Mouse (Mus musculus): ENCODE measurements at regions not wholly inside any gene's neighbourhood (a gene's known extent, or its start where the extent isn't known, plus 50 kb on each side); places are given as distances from the start of the nearest gene placed in this dataset.

DNA sequence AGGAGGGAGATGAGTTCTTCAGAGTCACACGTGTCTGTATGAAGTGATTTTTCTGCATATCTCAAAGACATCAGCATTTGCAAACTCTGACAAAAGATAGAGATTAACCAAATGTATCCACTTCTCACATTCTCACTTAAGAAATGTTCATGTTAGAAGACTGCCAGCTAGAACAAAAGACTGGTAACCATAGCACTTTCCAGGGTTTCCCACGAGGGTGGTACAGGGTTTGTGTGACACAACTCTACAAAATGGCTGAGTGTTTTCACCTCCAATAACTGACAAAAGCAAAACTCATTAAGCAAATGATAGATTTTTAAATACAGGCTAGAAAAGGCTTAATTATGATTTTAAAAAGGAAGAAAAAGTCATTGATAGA lies 523.0 kb downstream of the Etv1 start:
- Histone ChIP-seq H3K27me3 (ENCODE audit: control insufficient read depth, insufficient read depth, low read length) (no peaks in the 10 kb centered on the region), H3K4me2 (ENCODE audit: low read depth, low read length, severe bottlenecking) (no peak overlapping the region), H3K27ac (ENCODE audit: low read depth, low read length) (no peak overlapping the region), H3K9ac (ENCODE audit: low read length) (no peak overlapping the region), H3K4me3 (ENCODE audit: low read depth, low read length) (no peak overlapping the region), H3K36me3 (ENCODE audit: control insufficient read depth, insufficient read depth, low read length) (no peaks in the 10 kb centered on the region), H3K4me1 (replicated peaks; ENCODE audit: control insufficient read depth, insufficient read depth, low read length) (no peaks in the 10 kb centered on the region; the same call in 1 of the 2 replicates), H3K9me3 (ENCODE audit: control insufficient read depth, low read length) (no peaks in the 10 kb centered on the region)
- 61% methylated on average over 2 of the region's 2 CpGs for WGBS
- DNase-seq (ENCODE audit: low spot score) (no peak), ATAC-seq (replicated peaks; ENCODE audit: low FRiP score) (no peak)

DNA sequence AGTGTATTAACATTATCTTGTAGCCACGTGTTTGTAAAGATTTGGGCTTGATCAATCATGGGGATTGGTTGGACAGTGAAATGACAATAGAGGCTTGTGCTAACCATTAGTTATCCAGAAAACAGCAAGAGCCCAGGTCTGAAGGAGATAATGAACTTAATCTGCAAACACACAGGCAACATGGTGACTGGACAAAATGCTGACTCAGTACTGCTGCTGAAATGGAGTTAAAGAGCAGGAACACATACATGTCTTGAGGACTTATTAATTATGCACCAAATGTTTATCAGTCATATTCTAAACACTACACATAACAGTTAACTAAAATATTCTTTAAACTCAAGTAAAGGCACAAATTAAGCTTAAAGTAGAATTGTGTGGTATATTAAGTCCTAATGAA lies 528.6 kb downstream of the Etv1 start:
- WGBS, result 76% methylated on average over 1 of the region's 1 CpGs
- no peaks in the 10 kb centered on the region for H3K9me3 ChIP-seq (ENCODE audit: control insufficient read depth, low read length)
- DNase-seq (ENCODE audit: low spot score) (no peak), ATAC-seq (replicated peaks; ENCODE audit: low FRiP score) (no peak)
- H3K4me1 ChIP-seq (replicated peaks; ENCODE audit: control insufficient read depth, insufficient read depth, low read length), result no peaks in the 10 kb centered on the region
- H3K27me3 ChIP-seq (ENCODE audit: control insufficient read depth, insufficient read depth, low read length), result no peaks in the 10 kb centered on the region
- no peaks in the 10 kb centered on the region for H3K36me3 ChIP-seq (ENCODE audit: control insufficient read depth, insufficient read depth, low read length)
- H3K4me3 ChIP-seq (ENCODE audit: low read depth, low read length), result no peak overlapping the region
- no peak overlapping the region for H3K27ac ChIP-seq (ENCODE audit: low read depth, low read length)
- no peak overlapping the region for H3K9ac ChIP-seq (ENCODE audit: low read length)
- no peak overlapping the region for H3K4me2 ChIP-seq (ENCODE audit: low read depth, low read length, severe bottlenecking)

DNA sequence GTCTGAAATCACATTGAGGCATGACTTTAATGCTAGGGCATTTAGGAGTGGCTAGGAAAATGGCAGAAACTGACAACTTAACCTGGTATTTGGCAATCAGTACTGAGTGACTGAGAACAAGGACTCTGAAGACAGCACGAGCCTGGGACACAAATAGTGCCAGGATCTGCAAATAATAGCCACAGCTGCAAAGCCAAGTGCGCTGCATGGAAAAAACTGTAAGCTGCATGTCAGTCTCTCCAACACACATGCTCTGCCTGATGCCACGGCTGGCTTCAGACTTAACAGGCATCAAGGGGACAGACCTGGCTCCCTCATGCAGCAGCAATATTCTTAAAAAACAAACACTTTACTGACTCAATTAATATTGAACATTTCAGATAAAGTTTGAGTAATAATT lies 530.7 kb downstream of the Etv1 start:
- Histone ChIP-seq H3K4me1 (replicated peaks; ENCODE audit: control insufficient read depth, insufficient read depth, low read length) (no peaks in the 10 kb centered on the region), H3K27ac (ENCODE audit: low read depth, low read length) (no peak overlapping the region), H3K4me2 (ENCODE audit: low read depth, low read length, severe bottlenecking) (no peak overlapping the region), H3K9me3 (ENCODE audit: control insufficient read depth, low read length) (no peaks in the 10 kb centered on the region), H3K27me3 (ENCODE audit: control insufficient read depth, insufficient read depth, low read length) (no peaks in the 10 kb centered on the region), H3K36me3 (ENCODE audit: control insufficient read depth, insufficient read depth, low read length) (no peaks in the 10 kb centered on the region), H3K9ac (ENCODE audit: low read length) (no peak overlapping the region), H3K4me3 (ENCODE audit: low read depth, low read length) (no peak overlapping the region)
- ATAC-seq (replicated peaks; ENCODE audit: low FRiP score) (no peak), DNase-seq (ENCODE audit: low spot score) (no peak)
- 78% methylated on average over 3 of the region's 3 CpGs for WGBS

DNA sequence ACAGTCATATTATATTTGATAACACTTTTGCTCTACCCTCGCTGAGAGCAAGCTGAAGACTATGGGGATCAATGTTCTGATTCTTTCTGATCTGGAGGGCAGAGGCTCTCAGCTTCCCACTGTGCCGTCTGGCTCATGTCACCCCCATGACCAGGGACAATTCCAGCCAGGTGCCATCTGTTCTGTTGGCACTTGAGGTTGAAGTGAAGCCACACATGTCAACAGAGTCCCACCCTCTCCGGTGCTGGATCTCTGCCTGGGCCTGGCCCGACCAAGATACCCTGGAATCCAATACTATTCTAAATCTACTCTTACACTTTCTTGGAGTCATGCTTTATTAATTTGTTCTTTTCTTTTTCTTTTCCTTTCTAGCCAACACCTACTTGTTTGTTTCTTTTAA lies 538.0 kb downstream of the Etv1 start:
- Histone ChIP-seq H3K9me3 (ENCODE audit: control insufficient read depth, low read length) (no peaks in the 10 kb centered on the region), H3K4me3 (ENCODE audit: low read depth, low read length) (no peak overlapping the region), H3K27ac (ENCODE audit: low read depth, low read length) (no peak overlapping the region), H3K9ac (ENCODE audit: low read length) (no peak overlapping the region), H3K27me3 (ENCODE audit: control insufficient read depth, insufficient read depth, low read length) (no peaks in the 10 kb centered on the region), H3K4me2 (ENCODE audit: low read depth, low read length, severe bottlenecking) (no peak overlapping the region), H3K4me1 (replicated peaks; ENCODE audit: control insufficient read depth, insufficient read depth, low read length) (no peaks in the 10 kb centered on the region), H3K36me3 (ENCODE audit: control insufficient read depth, insufficient read depth, low read length) (no peaks in the 10 kb centered on the region)
- no peak for ATAC-seq (replicated peaks; ENCODE audit: low FRiP score)
- no peak for DNase-seq (ENCODE audit: low spot score)
- WGBS, result 83% methylated on average over 4 of the region's 4 CpGs

DNA sequence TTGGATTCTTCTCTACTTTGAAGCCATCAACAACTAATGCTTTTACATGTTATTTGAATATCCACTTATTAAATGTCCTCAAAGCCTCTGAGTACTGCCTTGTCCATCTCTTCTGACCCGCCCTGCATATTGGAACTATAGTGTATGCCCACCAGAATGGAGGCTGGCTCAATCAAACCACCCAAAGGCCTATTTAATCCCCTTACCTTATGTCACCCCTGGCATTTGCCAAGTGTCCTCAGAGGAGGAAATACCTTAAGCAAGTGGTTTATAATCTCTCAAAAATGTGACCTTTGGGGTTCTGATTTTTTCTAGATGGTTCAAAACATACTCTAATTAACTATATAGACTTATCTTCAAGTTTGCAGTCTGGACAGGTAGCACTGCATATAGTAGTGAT lies 542.3 kb downstream of the Etv1 start:
- no peak for ATAC-seq (replicated peaks; ENCODE audit: low FRiP score)

DNA sequence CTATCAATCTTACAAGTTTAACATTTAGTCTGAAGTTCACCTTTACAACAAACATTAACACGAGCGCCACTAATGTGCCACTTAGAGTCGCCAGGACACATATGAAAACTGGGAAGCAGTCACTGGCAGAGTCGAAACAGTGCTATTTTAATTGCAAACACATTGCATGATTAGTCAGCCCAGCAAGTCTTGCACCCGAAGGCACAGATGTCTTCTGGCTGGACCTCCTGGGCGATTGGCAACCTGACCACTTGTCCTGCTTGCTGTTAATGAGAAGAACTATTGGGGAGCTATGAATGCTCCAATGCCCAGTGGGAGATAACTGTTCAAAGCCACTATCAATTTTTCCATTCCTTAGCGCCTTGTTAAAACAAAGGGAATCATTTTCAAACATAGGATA lies 547.0 kb downstream of the Etv1 start:
- Histone ChIP-seq H3K4me2 (ENCODE audit: low read depth, low read length, severe bottlenecking) (no peak overlapping the region), H3K4me1 (replicated peaks; ENCODE audit: control insufficient read depth, insufficient read depth, low read length) (no peaks in the 10 kb centered on the region), H3K36me3 (ENCODE audit: control insufficient read depth, insufficient read depth, low read length) (no peaks in the 10 kb centered on the region), H3K27ac (ENCODE audit: low read depth, low read length) (no peak overlapping the region), H3K9me3 (ENCODE audit: control insufficient read depth, low read length) (no peaks in the 10 kb centered on the region), H3K9ac (ENCODE audit: low read length) (no peak overlapping the region), H3K4me3 (ENCODE audit: low read depth, low read length) (no peak overlapping the region), H3K27me3 (ENCODE audit: control insufficient read depth, insufficient read depth, low read length) (no peaks in the 10 kb centered on the region)
- no peak for ATAC-seq (replicated peaks; ENCODE audit: low FRiP score)
- DNase-seq (ENCODE audit: low spot score), result no peak
- 76% methylated on average over 7 of the region's 7 CpGs for WGBS

More for the DNA sequence above, 542.3 kb downstream of the Etv1 start:
- Histone ChIP-seq H3K27me3 (ENCODE audit: control insufficient read depth, insufficient read depth, low read length) (no peaks in the 10 kb centered on the region), H3K9ac (ENCODE audit: low read length) (no peak overlapping the region), H3K4me2 (ENCODE audit: low read depth, low read length, severe bottlenecking) (no peak overlapping the region), H3K4me1 (replicated peaks; ENCODE audit: control insufficient read depth, insufficient read depth, low read length) (no peaks in the 10 kb centered on the region), H3K4me3 (ENCODE audit: low read depth, low read length) (no peak overlapping the region), H3K9me3 (ENCODE audit: control insufficient read depth, low read length) (no peaks in the 10 kb centered on the region), H3K27ac (ENCODE audit: low read depth, low read length) (no peak overlapping the region), H3K36me3 (ENCODE audit: control insufficient read depth, insufficient read depth, low read length) (no peaks in the 10 kb centered on the region)
- WGBS, result 89% methylated on average over 1 of the region's 1 CpGs
- DNase-seq (ENCODE audit: low spot score), result no peak

DNA sequence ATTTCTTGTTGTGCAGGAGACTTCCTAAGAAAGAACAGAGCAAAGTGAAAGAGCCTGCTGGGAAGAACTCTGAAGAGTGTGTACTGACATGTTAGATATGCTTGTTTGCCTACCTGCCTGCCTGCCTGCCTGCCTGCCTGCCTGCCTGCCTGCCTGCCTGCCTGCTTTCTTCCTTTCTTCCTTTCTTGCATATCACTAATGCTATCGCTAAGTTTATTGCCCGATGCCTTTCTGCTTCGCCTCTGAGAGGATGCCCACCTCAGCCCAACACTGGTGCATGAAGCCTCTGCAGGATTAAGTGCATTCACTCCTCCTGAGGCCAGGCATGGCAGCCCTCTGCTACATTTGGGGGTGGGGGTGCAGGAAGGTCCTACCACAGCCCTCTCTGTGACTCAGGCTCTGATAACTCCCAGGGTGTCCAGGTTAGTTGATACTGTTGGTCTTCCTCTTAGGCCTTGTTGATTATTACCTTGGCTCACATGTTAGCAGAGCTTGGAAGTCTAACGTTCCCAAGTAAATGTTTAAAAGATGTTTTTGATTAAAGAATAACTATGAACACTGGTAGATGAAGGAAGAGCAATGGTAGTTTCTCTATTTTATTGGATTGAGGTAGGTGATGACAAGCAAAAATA lies 547.6 kb downstream of the Etv1 start:
- no peak overlapping the region for H3K4me3 ChIP-seq (ENCODE audit: low read depth, low read length)
- DNase-seq (ENCODE audit: low spot score) (no peak), ATAC-seq (replicated peaks; ENCODE audit: low FRiP score) (no peak)
- H3K4me2 ChIP-seq (ENCODE audit: low read depth, low read length, severe bottlenecking), result no peak overlapping the region
- H3K27me3 ChIP-seq (ENCODE audit: control insufficient read depth, insufficient read depth, low read length), result no peaks in the 10 kb centered on the region
- no peak overlapping the region for H3K9ac ChIP-seq (ENCODE audit: low read length)
- H3K4me1 ChIP-seq (replicated peaks; ENCODE audit: control insufficient read depth, insufficient read depth, low read length), result no peaks in the 10 kb centered on the region
- no peaks in the 10 kb centered on the region for H3K36me3 ChIP-seq (ENCODE audit: control insufficient read depth, insufficient read depth, low read length)
- WGBS, result 70% methylated on average over 4 of the region's 4 CpGs
- no peaks in the 10 kb centered on the region for H3K9me3 ChIP-seq (ENCODE audit: control insufficient read depth, low read length)
- H3K27ac ChIP-seq (ENCODE audit: low read depth, low read length), result no peak overlapping the region

DNA sequence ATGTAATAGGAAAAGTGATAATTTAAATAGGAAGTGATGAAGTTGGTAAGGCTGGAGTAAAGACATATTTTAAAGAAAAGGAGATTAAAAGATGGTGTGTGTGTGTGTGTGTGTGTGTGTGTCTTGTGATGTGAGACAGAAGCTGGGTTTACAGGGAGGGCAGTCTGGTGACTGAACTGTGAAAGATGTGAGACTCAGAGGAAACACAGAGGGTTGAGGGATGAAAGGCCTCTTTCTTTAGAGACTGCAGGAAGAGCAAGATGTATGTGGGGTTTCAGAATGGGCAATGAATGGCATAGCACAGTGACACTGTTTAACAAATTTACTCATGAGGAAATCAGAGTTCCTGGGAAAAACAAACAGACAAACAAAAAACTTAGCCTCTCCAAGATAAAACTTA lies 549.2 kb downstream of the Etv1 start:
- Histone ChIP-seq H3K9me3 (ENCODE audit: control insufficient read depth, low read length) (no peaks in the 10 kb centered on the region), H3K27ac (ENCODE audit: low read depth, low read length) (no peak overlapping the region), H3K4me2 (ENCODE audit: low read depth, low read length, severe bottlenecking) (no peak overlapping the region), H3K36me3 (ENCODE audit: control insufficient read depth, insufficient read depth, low read length) (no peaks in the 10 kb centered on the region), H3K9ac (ENCODE audit: low read length) (no peak overlapping the region), H3K4me3 (ENCODE audit: low read depth, low read length) (no peak overlapping the region), H3K4me1 (replicated peaks; ENCODE audit: control insufficient read depth, insufficient read depth, low read length) (no peaks in the 10 kb centered on the region), H3K27me3 (ENCODE audit: control insufficient read depth, insufficient read depth, low read length) (no peaks in the 10 kb centered on the region)
- ATAC-seq (replicated peaks; ENCODE audit: low FRiP score) (no peak), DNase-seq (ENCODE audit: low spot score) (no peak)

DNA sequence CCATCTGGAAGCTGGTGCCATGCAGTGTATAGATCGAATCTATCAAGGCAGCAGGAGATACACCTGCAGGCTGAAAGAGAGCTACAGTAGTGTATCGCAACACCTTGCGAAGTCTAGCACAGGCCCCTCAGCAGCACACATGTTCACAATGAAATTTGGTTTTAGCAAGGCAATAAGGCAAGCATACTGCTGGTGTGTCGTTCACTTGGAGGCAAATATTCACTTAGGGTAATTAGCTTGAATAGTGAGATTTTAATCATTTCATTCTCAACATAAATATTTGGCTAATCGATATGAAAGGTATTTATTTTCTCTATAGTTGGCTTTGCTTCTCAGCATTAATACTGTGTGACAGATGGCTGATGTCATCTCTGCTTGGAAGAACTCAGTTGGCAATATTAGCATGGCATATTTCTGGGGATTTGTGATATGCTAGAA lies 559.9 kb downstream of the Etv1 start:
- H3K4me3 ChIP-seq (ENCODE audit: low read depth, low read length), result no peak overlapping the region
- 92% methylated on average over 5 of the region's 5 CpGs for WGBS
- no peaks in the 10 kb centered on the region for H3K36me3 ChIP-seq (ENCODE audit: control insufficient read depth, insufficient read depth, low read length)
- no peaks in the 10 kb centered on the region for H3K4me1 ChIP-seq (replicated peaks; ENCODE audit: control insufficient read depth, insufficient read depth, low read length)
- ATAC-seq (replicated peaks; ENCODE audit: low FRiP score), result no peak
- no peaks in the 10 kb centered on the region for H3K9me3 ChIP-seq (ENCODE audit: control insufficient read depth, low read length)
- H3K27me3 ChIP-seq (ENCODE audit: control insufficient read depth, insufficient read depth, low read length), result no peaks in the 10 kb centered on the region
- no peak overlapping the region for H3K4me2 ChIP-seq (ENCODE audit: low read depth, low read length, severe bottlenecking)
- no peak overlapping the region for H3K27ac ChIP-seq (ENCODE audit: low read depth, low read length)
- H3K9ac ChIP-seq (ENCODE audit: low read length), result no peak overlapping the region
- DNase-seq (ENCODE audit: low spot score), result no peak
